Mouse (Mus musculus): ENCODE results near the gene Khdc4. TPM values are rescaled to one million over a fixed set of nuclear protein-coding genes. Genes with fewer than 3 reads are reported as not detected.

The Khdc4 gene
- polyA plus RNA-seq (2015; fragmentation: Illumina TruSeq; extraction: RNeasy Lipid Tissue Mini Kit (QIAGEN cat#74804); ENCODE audit: insufficient read depth, low read depth, low replicate concordance) = 16.3 TPM

DNA sequence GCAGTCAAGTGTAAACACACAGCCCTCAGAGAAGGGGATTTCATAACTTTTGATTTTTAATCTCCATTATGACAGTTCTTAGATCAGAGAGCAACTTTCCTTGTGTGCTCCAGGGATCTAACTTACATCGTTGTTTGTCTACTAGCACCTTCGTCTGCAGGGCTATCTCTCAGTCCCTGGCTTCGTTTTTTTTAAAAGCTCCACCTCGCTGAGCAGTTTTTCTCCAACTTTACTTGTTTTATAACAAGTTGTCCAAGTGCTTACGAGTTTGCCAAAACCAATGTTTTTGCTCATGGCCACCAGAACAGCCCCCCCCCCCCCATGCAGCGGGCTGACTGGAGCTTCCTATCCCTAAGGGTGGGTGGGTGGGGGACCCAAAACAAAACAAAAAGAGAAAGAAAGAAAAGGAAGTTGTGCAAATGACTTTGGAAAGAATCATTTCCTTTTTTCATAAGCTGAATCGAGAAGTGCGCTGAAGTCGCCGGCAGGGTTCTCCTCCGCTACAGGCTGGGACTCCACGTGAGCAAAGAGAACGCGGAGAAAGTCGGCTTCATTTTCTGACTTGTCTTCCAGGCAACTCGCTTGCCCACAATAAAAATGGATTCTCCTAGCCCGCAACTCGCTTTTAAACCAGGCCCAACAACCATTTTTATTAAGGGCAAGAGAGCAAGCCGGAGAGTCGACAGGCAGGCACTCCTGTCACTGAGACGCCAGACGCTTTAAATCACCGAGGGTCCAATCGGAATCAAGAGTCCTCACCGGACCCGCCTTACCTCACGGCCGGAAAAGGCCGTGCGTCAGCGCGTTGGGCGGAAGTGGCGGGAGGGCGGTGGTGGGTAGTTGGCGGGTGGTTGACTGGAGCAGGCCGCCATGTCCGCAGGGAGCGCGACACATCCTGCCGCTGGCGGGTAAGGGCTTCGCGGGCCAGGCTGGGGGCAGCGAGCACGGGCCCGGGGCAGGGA is at the start of gene Khdc4:
Gene Khdc4, plus strand, starts transcription at position 824 of the 962 bp plus-strand sequence.

GRCm38 (mm10) chr3:88652846-88653515 is 32.6 kb upstream of the Khdc4 start, which contains the start of gene Rxfp4:
TSS of gene Rxfp4 (minus strand) at chr3:88653142.

DNA sequence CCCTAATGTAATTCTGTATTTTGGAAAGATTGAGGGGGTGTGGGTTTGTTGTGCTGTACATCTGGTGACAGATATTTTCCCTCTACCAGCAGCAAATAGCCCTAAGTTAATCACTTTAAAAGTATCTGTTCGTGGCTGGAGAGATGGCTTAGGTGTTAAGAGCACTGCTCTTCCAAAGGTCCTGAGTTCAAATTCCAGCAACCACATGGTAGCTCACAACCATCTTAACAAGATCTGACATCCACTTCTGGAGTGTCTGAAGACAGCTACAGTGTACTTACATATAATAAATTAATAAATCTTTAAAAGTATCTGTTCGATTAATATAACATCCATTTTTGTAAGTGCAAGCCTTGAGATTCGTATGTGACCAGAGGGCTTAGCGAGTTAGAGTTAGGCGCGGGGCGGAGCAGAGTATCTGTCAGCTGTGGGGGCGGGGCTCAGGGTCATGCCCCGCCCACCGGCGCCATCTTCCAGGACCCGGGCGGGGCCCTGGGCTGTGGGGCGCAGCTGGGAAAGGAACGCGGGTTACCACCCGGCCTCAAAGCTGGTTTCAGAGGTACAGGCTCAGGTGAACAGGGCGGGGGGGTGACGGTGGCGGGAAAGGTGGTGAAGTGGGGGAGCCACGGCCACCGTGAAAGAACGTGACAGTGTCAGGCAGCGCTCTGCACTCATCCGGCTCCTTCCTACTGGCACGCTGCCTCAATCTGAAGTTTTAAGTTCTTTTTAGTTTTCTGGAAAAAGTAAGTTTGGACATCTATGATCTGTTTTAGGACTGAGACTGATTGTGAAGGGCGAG is 31.0 kb downstream of the Khdc4 start, which contains the start of gene Rit1:
Gene Rit1, plus strand, starts transcription at position 440 of the 799 bp plus-strand sequence.

Other genes with a start within 250 kb of the Khdc4 start
- gene Sema4a, start 224.6 kb upstream of the Khdc4 start, polyA plus RNA-seq (2015; fragmentation: Illumina TruSeq; extraction: RNeasy Lipid Tissue Mini Kit (QIAGEN cat#74804); ENCODE audit: insufficient read depth, low read depth, low replicate concordance) = 8.8 TPM
- 18.2 TPM for gene Lmna, start 175.8 kb upstream of the Khdc4 start, polyA plus RNA-seq (2015; fragmentation: Illumina TruSeq; extraction: RNeasy Lipid Tissue Mini Kit (QIAGEN cat#74804); ENCODE audit: insufficient read depth, low read depth, low replicate concordance)
- 0.13 TPM for gene Mex3a, start 153.4 kb upstream of the Khdc4 start, polyA plus RNA-seq (2015; fragmentation: Illumina TruSeq; extraction: RNeasy Lipid Tissue Mini Kit (QIAGEN cat#74804); ENCODE audit: insufficient read depth, low read depth, low replicate concordance)
- gene Rab25, start 137.5 kb upstream of the Khdc4 start, polyA plus RNA-seq (2015; fragmentation: Illumina TruSeq; extraction: RNeasy Lipid Tissue Mini Kit (QIAGEN cat#74804); ENCODE audit: insufficient read depth, low read depth, low replicate concordance) = 9.4 TPM
- 43.4 TPM for gene Lamtor2, start 132.7 kb upstream of the Khdc4 start, polyA plus RNA-seq (2015; fragmentation: Illumina TruSeq; extraction: RNeasy Lipid Tissue Mini Kit (QIAGEN cat#74804); ENCODE audit: insufficient read depth, low read depth, low replicate concordance)
- gene Ubqln4, start 132.0 kb upstream of the Khdc4 start, polyA plus RNA-seq (2015; fragmentation: Illumina TruSeq; extraction: RNeasy Lipid Tissue Mini Kit (QIAGEN cat#74804); ENCODE audit: insufficient read depth, low read depth, low replicate concordance) = 17.2 TPM
- gene Ssr2, start 109.9 kb upstream of the Khdc4 start, polyA plus RNA-seq (2015; fragmentation: Illumina TruSeq; extraction: RNeasy Lipid Tissue Mini Kit (QIAGEN cat#74804); ENCODE audit: insufficient read depth, low read depth, low replicate concordance) = 80.4 TPM
- 23.6 TPM for gene Arhgef2, start 79.8 kb upstream of the Khdc4 start, polyA plus RNA-seq (2015; fragmentation: Illumina TruSeq; extraction: RNeasy Lipid Tissue Mini Kit (QIAGEN cat#74804); ENCODE audit: insufficient read depth, low read depth, low replicate concordance)
- gene Rxfp4, start 32.7 kb upstream of the Khdc4 start, polyA plus RNA-seq (2015; fragmentation: Illumina TruSeq; extraction: RNeasy Lipid Tissue Mini Kit (QIAGEN cat#74804); ENCODE audit: insufficient read depth, low read depth, low replicate concordance) = not detected
- 10.9 TPM for gene Rit1, start 31.0 kb downstream of the Khdc4 start, polyA plus RNA-seq (2015; fragmentation: Illumina TruSeq; extraction: RNeasy Lipid Tissue Mini Kit (QIAGEN cat#74804); ENCODE audit: insufficient read depth, low read depth, low replicate concordance)
- gene Syt11, start 89.4 kb downstream of the Khdc4 start, polyA plus RNA-seq (2015; fragmentation: Illumina TruSeq; extraction: RNeasy Lipid Tissue Mini Kit (QIAGEN cat#74804); ENCODE audit: insufficient read depth, low read depth, low replicate concordance) = 3.0 TPM
- 7.9 TPM for gene Gon4l, start 149.4 kb downstream of the Khdc4 start, polyA plus RNA-seq (2015; fragmentation: Illumina TruSeq; extraction: RNeasy Lipid Tissue Mini Kit (QIAGEN cat#74804); ENCODE audit: insufficient read depth, low read depth, low replicate concordance)
- 4.3 TPM for gene Msto1, start 228.2 kb downstream of the Khdc4 start, polyA plus RNA-seq (2015; fragmentation: Illumina TruSeq; extraction: RNeasy Lipid Tissue Mini Kit (QIAGEN cat#74804); ENCODE audit: insufficient read depth, low read depth, low replicate concordance)

Data from pancreas, adult 10 weeks (tissue).